Mouse (Mus musculus) urinary bladder, postnatal 14 days (tissue): ENCODE measurements at regions not wholly inside any gene's neighbourhood (a gene's known extent, or its start where the extent isn't known, plus 50 kb on each side); places are given as distances from the start of the nearest gene placed in this dataset.
A peak's percentile ranks its signal among the peaks of the same experiment; 100 is the strongest.

Experiments used
- DNase-seq: peaks from one replicate; pipeline ENCODE4 v3.0.0; 2021; ENCODE audit warnings: low spot score

GRCm38 (mm10) chr13:110580570-110580969, 185.7 kb downstream of the Plk2 start:
- no peak for DNase-seq

DNA sequence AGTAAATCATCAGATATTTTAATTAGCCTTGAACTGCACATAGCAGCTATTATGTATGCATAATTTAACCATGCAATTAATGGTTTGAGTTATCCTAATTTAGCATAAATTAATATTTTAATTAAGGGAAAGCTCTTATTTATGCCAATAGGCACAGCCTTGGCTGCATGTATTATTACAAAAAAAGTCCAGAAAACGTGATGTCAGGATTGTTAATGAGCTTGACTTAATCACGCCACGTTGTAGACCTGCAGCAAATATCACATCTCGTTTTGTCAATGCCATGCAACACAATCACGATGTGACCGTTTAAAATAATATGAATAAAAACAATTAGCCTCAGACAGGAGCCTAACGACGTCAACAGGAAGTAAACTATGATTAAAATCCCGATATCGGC, 189.9 kb downstream of the Plk2 start:
- no peak for DNase-seq

- DNase-seq, result no peak
Observed at GRCm38 (mm10) chr13:110594630-110595029, 199.8 kb downstream of the Plk2 start.

GRCm38 (mm10) chr13:110599666-110600065, 204.8 kb downstream of the Plk2 start:
- no peak for DNase-seq

DNA sequence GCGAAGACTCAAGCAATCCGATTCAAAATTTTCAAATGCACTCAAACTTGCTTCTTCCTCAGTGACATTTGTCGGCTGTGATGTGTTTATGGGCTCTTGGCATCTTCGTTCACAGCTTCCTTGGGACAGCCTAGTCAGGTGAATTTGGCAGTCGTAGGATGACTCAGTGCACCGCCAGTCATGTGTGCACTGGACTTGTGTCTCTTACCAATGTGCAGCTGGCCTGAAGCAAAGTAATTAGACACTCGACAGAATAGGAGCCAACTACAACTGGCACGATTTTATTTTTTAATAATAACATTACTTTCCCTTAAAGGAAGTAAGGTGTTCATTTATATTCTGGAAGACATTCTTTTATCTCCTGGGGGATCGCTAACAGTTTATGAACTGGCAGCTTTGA, 205.5 kb downstream of the Plk2 start:
- DNase-seq, result no peak

DNA sequence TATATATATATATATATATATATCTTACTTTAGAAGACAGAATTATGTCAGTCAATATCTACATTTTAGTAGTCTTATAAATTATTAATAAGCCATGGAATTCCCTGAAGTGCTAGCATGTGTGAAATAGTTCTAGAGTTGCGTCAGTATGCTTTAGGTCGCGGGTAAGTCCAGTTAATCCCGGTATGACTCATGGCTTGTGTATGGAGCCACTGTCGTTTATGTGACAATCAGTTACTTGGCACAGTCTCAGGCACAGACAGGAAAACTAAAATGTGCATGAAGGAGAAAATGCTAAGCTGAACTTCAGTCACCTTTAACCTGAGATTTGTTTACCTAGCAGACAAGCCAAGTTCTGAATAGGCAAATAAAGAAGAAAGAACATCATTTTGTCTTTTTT, 206.5 kb downstream of the Plk2 start:
- DNase-seq, result no peak

GRCm38 (mm10) chr13:110601840-110602239, 207.0 kb downstream of the Plk2 start:
- no peak for DNase-seq

- no peak for DNase-seq
Observed at GRCm38 (mm10) chr13:110602894-110603293, 208.0 kb downstream of the Plk2 start.

DNA sequence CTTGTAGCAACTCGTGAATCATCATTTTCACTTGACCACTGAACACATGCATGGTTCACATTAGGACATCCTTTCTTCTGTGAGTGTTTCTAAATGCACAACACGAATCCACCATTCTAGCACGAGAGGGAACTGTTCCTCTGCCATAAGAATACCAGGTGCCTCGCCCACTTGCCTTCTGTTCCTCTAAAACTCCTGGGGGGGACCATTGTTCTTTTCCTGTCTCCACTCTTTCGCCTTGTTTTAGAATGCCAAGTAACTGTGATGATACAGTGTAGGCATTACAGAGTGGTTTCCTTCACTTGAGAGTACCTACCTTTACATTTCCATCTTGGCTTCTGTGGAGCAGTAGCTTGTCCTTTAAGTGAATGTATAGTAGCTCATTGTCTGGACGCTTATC, 224.2 kb downstream of the Plk2 start:
- DNase-seq, result no peak

- DNase-seq, result no peak
Observed at GRCm38 (mm10) chr13:110627136-110627535, 232.3 kb downstream of the Plk2 start.

DNA sequence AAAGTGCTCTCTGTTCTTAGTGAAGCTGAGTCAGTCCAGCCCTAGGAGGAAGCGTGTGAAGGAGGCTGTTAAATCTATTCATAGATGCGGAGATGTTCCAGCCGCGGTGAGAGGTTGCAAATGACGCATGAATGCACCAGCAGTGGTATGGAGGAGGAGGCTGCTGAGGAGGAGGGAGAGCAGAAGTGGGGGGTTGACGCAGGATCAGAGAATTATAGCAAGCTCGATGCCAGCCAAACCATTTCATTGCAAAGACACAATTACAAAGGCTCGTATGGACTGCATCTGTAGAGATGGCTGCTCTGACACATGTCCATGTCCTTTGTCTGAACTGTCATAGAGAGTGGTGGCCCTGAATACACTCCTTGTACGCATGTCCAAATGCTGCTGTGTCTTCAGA, 232.9 kb downstream of the Plk2 start:
- DNase-seq, result no peak

- no peak for DNase-seq
Observed at GRCm38 (mm10) chr13:110628201-110628600, 233.4 kb downstream of the Plk2 start.

DNA sequence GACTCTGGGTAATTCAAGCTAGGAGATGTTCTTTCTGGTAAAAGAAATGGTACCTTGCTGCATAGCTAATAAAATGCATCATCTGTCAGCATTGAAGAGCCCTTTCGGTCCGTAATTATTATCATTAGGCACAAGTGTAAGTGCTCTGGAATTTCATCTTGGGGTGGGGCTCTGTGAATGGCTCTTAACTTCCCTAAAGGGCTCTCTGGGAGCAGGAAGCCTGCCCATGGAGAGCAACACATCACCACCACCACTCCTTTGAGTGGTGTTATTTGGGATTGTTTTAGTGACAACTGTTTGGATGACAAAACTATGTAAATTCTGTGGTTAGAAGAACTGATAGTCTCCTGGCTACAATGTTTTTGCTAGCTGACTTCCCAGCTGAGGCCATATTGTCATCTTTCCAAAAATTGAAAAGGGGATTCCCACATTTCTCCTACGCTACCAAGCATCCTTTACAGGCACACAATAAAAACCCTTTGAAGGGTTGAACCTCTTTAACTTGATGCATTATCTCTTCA, 238.5 kb downstream of the Plk2 start:
- DNase-seq, result no peak

GRCm38 (mm10) chr13:110633899-110634298, 239.1 kb downstream of the Plk2 start:
- DNase-seq, result no peak

DNA sequence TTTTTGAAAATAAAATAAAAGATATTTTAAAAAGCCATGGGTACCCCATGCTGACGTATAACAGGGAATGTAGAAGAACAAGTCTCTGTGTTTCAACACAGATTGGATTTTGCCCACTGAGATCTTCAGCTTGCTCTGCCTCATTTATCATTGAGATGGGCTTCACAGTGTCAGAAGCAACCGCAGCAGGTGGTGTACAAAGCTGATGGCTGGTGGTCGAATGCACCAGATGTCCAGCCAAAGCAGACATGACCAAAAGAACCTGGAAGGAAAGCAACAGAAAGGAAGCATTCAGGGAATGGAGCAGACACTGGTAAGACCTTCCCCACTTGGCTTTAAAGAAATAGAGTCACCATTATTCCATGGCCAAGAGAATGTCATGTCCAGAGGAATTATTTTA, 247.9 kb downstream of the Plk2 start:
- DNase-seq, result no peak

DNA sequence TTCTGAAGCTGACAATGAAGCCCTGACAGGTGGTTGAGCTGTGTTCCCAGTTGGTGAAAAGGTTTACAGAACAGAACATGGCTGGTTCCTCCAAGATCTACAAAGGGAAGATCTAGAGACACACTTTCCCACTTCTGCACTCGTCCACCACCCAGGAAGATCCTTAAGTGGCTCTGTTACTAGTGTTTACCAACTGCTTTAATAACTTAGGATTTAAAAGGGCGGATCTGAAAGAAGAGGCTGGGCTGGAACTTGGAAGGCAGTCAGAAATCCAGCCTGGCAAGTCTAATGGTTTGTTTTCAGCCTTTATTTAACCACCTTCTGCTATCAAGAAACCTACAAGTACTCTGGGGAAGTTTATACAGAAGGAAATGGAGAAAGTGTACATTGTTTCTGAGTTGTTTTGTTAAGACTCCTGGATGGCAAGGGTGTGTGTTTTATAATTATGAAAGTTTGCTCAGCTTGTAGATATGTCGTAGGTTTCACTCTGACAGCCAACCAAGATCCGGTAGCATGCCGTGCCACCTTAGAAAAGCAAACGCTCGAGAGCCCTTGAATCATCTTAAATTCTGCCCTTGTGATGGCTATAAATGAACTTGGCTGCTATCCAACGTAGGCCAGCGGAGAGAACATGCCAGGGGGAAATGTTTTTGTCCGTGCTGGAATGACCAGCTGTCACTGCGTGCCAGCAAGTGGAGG, 248.5 kb downstream of the Plk2 start:
- peak; percentile 11 for DNase-seq

DNA sequence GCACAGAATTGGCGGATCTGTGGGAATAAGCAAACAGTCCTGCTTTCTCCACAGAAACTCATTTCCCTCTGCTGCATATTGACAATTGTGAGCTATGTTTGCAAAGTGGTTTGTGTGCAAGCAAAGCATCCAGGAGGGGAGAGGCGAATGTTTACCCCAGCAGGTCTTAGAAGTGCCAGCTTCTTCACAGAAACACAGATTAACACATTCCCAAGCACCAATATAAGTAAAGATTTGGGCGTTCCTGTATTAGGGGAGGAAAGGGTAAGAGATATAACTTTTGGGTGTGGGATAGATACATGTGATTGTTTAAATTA, 249.0 kb downstream of the Plk2 start:
- no peak for DNase-seq

DNA sequence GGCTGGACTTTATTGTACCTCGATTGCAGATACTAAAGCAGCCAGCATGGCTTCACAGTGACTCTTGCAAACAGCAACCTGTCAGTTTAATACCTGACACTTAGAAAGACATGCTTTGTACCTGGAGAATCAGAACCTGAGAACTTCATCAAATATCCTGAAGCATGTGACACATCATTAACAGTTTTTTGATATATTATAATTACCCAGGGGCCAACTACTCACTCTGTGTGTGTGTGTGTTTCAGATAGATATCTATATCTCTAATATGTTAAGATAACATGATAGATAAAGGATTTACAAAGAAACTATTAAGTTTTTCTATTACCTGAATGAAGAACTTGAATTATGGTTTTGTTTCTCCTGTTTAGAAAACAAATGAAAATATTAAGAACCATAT, 254.5 kb downstream of the Plk2 start:
- DNase-seq, result no peak

GRCm38 (mm10) chr13:110649870-110650497, 255.1 kb downstream of the Plk2 start:
- no peak for DNase-seq

DNA sequence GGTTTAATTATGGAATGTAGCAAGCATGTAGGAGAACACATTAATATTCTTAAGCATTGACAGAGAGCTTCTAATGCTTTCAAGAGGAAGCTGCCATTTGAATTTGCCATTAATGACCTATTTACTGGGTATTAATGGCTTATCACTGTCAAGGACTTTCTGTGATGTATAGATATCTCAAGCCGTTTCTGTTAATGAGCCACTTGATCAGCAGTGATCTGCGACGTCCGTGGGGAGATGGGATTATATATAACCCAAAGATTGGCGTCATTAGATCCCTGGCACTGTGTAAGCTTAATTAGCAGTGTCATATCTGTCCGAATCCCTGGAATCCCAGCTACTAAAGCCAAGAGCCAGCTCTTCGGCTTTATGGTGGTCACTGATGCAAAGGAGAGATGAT, 257.4 kb downstream of the Plk2 start:
- no peak for DNase-seq

- no peak for DNase-seq
Observed at GRCm38 (mm10) chr13:110665073-110665800, 270.4 kb downstream of the Plk2 start.

DNA sequence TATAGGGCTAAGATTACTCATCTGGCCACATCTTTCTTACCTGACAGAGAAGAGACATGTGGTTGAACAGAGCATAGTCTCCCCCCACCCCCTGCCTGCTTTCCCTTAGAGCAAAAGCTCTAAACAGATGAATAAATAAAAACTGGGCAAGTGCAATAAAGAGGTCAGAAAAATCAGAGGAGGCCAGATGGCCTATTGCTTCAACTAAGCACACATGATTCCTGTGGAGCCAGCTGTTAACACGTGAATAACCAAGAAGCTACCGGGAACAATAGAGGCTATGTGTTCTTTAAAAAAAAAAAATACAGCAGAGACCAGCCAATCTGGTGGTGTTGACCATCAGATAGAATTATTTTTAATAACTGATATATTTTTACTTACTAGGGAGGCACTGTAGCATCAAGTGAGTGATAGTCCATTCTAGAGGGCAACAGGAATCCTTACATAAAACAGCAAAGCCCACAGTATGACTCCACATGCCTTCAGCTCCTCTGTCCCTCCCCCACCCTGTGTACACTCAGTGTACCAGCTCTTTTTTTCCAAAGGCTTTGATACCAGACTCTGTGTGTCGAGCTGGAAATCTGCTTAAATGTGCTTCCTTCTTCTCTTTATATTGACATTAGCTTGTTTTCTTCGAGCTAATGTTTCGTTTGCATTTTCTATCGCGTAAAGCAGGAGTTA, 272.6 kb downstream of the Plk2 start:
- no peak for DNase-seq

DNA sequence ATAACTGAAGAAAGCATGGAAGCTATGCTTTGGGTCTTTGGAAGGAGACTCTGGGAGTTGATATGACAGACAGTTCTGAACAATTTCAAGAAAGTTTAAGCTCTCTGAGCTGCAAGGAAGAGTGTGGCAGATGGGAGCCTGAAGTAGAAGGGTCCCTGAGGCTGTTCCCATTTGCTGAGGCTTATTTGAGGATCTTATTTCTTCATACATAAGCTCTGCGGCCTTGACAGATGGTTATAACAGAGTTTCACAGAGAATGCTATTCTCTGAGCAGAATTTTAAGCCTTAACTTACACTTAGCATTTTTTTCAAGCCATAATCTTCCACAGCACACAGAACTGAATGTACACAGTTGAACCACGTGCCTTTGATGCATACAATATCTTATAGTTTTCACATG, 278.7 kb downstream of the Plk2 start:
- no peak for DNase-seq
